Mouse (Mus musculus) heart, postnatal 0 days (tissue): ENCODE results near the gene Rsph10b. TPM values are rescaled to one million over a fixed set of nuclear protein-coding genes. Genes with fewer than 3 reads are reported as not detected.
A peak's percentile ranks its signal among the peaks of the same experiment; 100 is the strongest.

ENCODE experiments used
- ATAC-seq: fragments of 200-750 bp; cut with Nextera tagmentation; 2 replicates; pipeline ENCODE4 v1.8.0; 2017; ENCODE audit warnings: low read depth, moderate number of reproducible peaks, moderate library complexity; ENCODE audit not compliant: insufficient read depth
- DNase-seq: peaks from one replicate; pipeline ENCODE4 v3.0.0-alpha.2; 2016; ENCODE audit warnings: low spot score
- H3K27ac ChIP-seq: fragments of 300-500 bp; sonication (generic); 2 replicates; pipeline ENCODE4 v1.5.1; 2014; ENCODE audit warnings: low read depth, mild to moderate bottlenecking
- H3K27me3 ChIP-seq: fragments of 300-500 bp; sonication (generic); 2 replicates; pipeline ENCODE4 v1.6.1; 2014; ENCODE audit warnings: low read length, mixed read lengths; ENCODE audit not compliant: control insufficient read depth, insufficient read depth
- H3K36me3 ChIP-seq: fragments of 300-500 bp; sonication (generic); replicated peaks from 2 replicates; pipeline ENCODE4 v1.6.1; 2014; ENCODE audit warnings: low read length, mixed read lengths; ENCODE audit not compliant: control insufficient read depth, insufficient read depth
- H3K4me1 ChIP-seq: fragments of 300-500 bp; sonication (generic); 2 replicates; pipeline ENCODE4 v1.6.1; 2014; ENCODE audit warnings: antibody characterized with exemption; ENCODE audit not compliant: control insufficient read depth, insufficient read depth
- H3K4me2 ChIP-seq: fragments of 300-500 bp; sonication (generic); 2 replicates; pipeline ENCODE4 v1.6.1; 2014; ENCODE audit warnings: low read depth, mild to moderate bottlenecking, low read length, moderate library complexity
- H3K4me3 ChIP-seq: fragments of 300-500 bp; sonication (generic); 2 replicates; pipeline ENCODE4 v1.5.1; 2014; ENCODE audit warnings: low read depth, low read length
- H3K9ac ChIP-seq: fragments of 300-500 bp; sonication (generic); replicated peaks from 2 replicates; pipeline ENCODE4 v1.6.1; 2014; ENCODE audit warnings: low read depth, low read length, mixed read lengths
- H3K9me3 ChIP-seq: fragments of 300-500 bp; sonication (generic); replicated peaks from 2 replicates; pipeline ENCODE4 v1.6.1; 2016; ENCODE audit warnings: low read length; ENCODE audit not compliant: control insufficient read depth
- CTCF ChIP-seq: IDR thresholded peaks from 2 replicates; pipeline ENCODE4 v1.5.1; 2016; ENCODE audit warnings: antibody characterized with exemption, control low read depth, low read depth
- EP300 ChIP-seq: IDR thresholded peaks from 2 replicates; pipeline ENCODE4 v1.6.1; 2016; ENCODE audit warnings: antibody characterized with exemption, low read depth
- WGBS: fragments of 180-500 bp; shearing (Covaris S2); extraction: QIAGEN DNeasy Blood & Tissue Kit; methylation state at CpG from one replicate; pipeline ENCODE4 v1.1.7; 2014; 5-methylcytosine and 5-hydroxymethylcytosine counted together
- polyA plus RNA-seq: library from polyadenylated mRNA; unstranded; fragments of >200 nt; fragmentation: Nextera tagmentation; extraction: Ambion mirVana; gene quantifications from 2 replicates; pipeline ENCODE4 v1.2.1, GENCODE M21; 2015
- total RNA-seq: library from RNA; depleted of rRNA; stranded (reverse); fragments of >200 nt; gene quantifications from 2 replicates; pipeline ENCODE4 v1.2.3, GENCODE M21; 2014; ENCODE audit warnings: low replicate concordance

The Rsph10b gene
- total and polyA plus RNA-seq, 2 experiments from 2014 or later = 0.72 to 1.2 TPM

- Histone ChIP-seq H3K4me3 (peak within 1 kb of the TSS; percentile 86), H3K9ac (peak within 1 kb of the TSS; percentile 82), H3K4me2 (peak within 1 kb of the TSS; percentile 61), H3K27ac (peak within 1 kb of the TSS; percentile 81), H3K4me1 (no peaks in the 10 kb centered on the region), H3K36me3 (peaks cover 28% of the 10 kb centered on the region), H3K9me3 (no peaks in the 10 kb centered on the region), H3K27me3 (no peaks in the 10 kb centered on the region)
- DNase-seq (peak; percentile 94), ATAC-seq (peak; percentile 100)
- TF ChIP-seq EP300 (no peak), CTCF (no peak)
- 3% methylated on average over 47 of the region's 47 CpGs for WGBS
These were observed 81.9 kb downstream of the Rsph10b start, which contains the start of gene Ccz1 for GRCm38 (mm10) chr5:144014551-144015311. Gene Ccz1 (minus strand): TSS chr5:144014877.

- Histone ChIP-seq H3K4me3 (peak overlapping the region; percentile 86; the same call in 1 of the 2 replicates), H3K9ac (no peak overlapping the region), H3K27me3 (no peaks in the 10 kb centered on the region), H3K9me3 (no peaks in the 10 kb centered on the region), H3K4me2 (peak overlapping the region; percentile 61), H3K27ac (no peak overlapping the region), H3K4me1 (no peaks in the 10 kb centered on the region), H3K36me3 (peaks cover 24% of the 10 kb centered on the region)
- ATAC-seq (no peak), DNase-seq (no peak)
- TF ChIP-seq EP300 (no peak), CTCF (no peak)
- WGBS = 75% methylated on average over 3 of the region's 3 CpGs
These were observed 82.4 kb downstream of the Rsph10b start for GRCm38 (mm10) chr5:144015312-144015650.

DNA sequence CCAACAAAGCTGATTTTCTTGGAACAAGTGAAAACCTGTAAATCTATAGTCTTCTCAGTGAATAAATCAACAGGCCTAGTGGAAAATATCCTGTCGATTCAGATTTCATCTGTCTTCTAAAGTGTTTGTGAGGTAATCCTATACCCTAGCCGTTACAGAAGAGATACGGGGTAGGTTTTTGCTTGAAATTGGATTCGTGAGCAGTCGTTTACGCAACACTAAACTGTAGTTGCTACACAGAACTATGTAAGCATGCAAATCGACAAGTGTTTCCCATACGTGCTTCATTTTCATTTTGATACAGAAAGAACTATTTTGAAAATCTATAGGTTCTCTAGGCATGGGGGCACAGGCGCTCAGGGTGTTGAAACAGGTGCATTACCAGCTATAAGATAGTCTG, 83.0 kb downstream of the Rsph10b start:
- no peaks in the 10 kb centered on the region for H3K4me1 ChIP-seq
- H3K27me3 ChIP-seq = no peaks in the 10 kb centered on the region
- DNase-seq = no peak
- no peak for TF ChIP-seq CTCF
- TF ChIP-seq EP300 = no peak
- WGBS = 86% methylated on average over 9 of the region's 9 CpGs
- H3K27ac ChIP-seq = no peak overlapping the region
- H3K4me2 ChIP-seq = no peak overlapping the region
- no peak for ATAC-seq
- H3K36me3 ChIP-seq = peaks cover 19% of the 10 kb centered on the region
- no peak overlapping the region for H3K9ac ChIP-seq
- no peaks in the 10 kb centered on the region for H3K9me3 ChIP-seq
- no peak overlapping the region for H3K4me3 ChIP-seq

- Histone ChIP-seq H3K36me3 (no peaks in the 10 kb centered on the region), H3K27me3 (no peaks in the 10 kb centered on the region), H3K27ac (no peak within 1 kb of the TSS), H3K9ac (no peak within 1 kb of the TSS), H3K4me2 (no peak within 1 kb of the TSS), H3K4me1 (no peaks in the 10 kb centered on the region), H3K9me3 (no peaks in the 10 kb centered on the region), H3K4me3 (no peak within 1 kb of the TSS)
- DNase-seq = no peak
- no peak for ATAC-seq
- no peak for TF ChIP-seq EP300
- TF ChIP-seq CTCF = no peak
- WGBS = 63% methylated on average over 11 of the region's 11 CpGs
These were observed 93.9 kb downstream of the Rsph10b start, which contains the start of gene Ocm for GRCm38 (mm10) chr5:144026620-144027263. Gene Ocm (minus strand): TSS chr5:144026670.

GRCm38 (mm10) chr5:144032491-144032890, 99.7 kb downstream of the Rsph10b start:
- Histone ChIP-seq H3K9me3 (no peaks in the 10 kb centered on the region), H3K36me3 (no peaks in the 10 kb centered on the region), H3K4me3 (no peak overlapping the region), H3K4me2 (no peak overlapping the region), H3K27me3 (no peaks in the 10 kb centered on the region), H3K4me1 (no peaks in the 10 kb centered on the region), H3K9ac (no peak overlapping the region), H3K27ac (no peak overlapping the region)
- 79% methylated on average over 7 of the region's 7 CpGs for WGBS
- no peak for DNase-seq
- ATAC-seq = no peak
- TF ChIP-seq CTCF (no peak), EP300 (no peak)
